Mouse (Mus musculus): ENCODE measurements at regions not wholly inside any gene's neighbourhood (a gene's known extent, or its start where the extent isn't known, plus 50 kb on each side); places are given as distances from the start of the nearest gene placed in this dataset.
"Not testable (repeated sequence)": the region's sequence is repeated elsewhere in the genome, so short reads cannot be mapped to it uniquely, and the experiment has no call there.

GRCm38 (mm10) chr15:60333573-60334306 is 317.3 kb upstream of the 4933412E24Rik start:
- intact Hi-C loops (cut with DNase I) = no loop called here
- no peak for DNase-seq

DNA sequence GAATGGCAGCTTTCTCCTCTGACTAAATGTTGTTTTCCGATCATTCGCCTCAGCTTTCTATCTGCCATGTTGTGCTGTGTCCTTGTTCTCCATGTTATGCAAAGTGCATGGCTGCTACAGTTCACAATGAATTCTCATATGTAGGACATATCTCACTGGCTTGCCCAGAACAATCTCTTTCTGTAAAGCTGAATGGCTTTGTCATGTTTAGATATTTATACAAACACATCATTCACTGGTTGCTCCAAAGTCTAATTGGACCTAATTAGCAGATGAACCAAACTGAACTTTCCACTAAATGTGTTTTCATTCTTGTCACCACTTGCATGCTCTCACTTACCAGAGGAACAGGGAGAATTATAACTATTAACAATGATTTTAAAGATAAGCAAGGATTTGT is 301.2 kb upstream of the 4933412E24Rik start:
- DNase-seq = no peak
- intact Hi-C loops (cut with DNase I) = no loop called here

- DNase-seq = no peak
- intact Hi-C loops (cut with DNase I) = no loop called here
These were observed 298.8 kb upstream of the 4933412E24Rik start for GRCm38 (mm10) chr15:60315210-60315609.

- intact Hi-C loops (cut with DNase I) = no loop called here
- DNase-seq = no peak
These were observed 293.5 kb upstream of the 4933412E24Rik start for GRCm38 (mm10) chr15:60309909-60310308.

DNA sequence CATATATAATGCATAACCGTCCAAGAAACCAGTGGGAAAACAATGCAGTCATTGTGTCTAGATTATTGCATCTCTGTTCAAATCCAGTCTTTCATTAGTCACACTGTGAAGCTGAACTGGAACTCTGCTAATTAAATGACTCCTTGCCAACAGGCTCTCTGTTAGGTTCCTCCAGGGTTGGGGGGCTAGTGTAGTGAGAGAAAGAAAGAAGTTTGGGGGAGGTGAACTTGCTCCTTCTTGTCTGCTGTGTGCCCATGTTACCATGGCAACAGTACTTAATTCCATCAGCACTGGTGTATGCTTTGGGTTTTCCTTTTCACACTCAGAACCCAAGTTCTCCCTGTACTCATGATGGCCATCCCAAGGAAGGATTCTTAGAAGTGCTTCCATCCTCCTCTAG is 292.6 kb upstream of the 4933412E24Rik start:
- intact Hi-C loops (cut with DNase I) = no loop called here
- no peak for DNase-seq

DNA sequence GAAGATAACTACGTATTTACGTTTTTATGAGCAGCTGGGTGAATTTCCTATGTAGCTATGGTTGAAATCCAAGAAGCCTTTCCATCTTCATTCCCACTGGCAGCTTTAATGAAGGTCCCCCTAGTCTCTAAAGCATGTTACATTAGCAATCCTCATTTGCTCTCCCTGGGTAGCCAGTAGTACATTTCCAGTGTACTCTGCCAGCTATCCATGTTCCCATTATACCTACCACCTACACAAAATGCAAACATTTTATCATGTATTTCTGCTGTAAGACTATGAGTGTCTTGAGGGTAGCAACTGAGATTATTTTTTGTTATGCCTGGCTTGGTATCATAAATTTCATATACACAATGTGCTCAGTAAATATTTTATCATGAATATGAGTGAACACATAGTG is 291.7 kb upstream of the 4933412E24Rik start:
- intact Hi-C loops (cut with DNase I) = no loop called here
- DNase-seq = no peak

- intact Hi-C loops (cut with DNase I) = no loop called here
- no peak for DNase-seq
These were observed 287.1 kb upstream of the 4933412E24Rik start for GRCm38 (mm10) chr15:60303501-60303900.

DNA sequence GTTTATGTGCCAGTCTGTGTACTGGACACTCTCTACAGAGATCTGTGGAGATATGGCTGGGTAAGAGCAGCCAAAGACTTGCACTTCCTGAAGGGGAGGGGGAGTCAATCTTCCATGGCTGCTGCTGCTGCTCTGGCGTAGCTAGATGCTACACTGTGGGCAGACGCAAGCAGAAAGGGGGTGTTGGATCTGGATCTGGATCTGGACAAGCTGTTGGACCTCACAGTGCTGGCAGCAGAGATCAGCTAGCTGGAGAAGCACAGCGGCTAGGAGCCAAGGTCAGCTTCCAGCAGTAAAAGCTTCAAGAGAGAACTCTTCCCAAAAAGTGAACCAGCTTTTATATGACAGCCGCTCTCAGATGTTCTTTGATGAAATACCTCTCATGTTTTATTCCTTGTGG is 285.5 kb upstream of the 4933412E24Rik start:
- intact Hi-C loops (cut with DNase I) = no loop called here
- DNase-seq = no peak

- no peak for DNase-seq
- intact Hi-C loops (cut with DNase I) = no loop called here
These were observed 268.9 kb upstream of the 4933412E24Rik start for GRCm38 (mm10) chr15:60285321-60285720.

DNA sequence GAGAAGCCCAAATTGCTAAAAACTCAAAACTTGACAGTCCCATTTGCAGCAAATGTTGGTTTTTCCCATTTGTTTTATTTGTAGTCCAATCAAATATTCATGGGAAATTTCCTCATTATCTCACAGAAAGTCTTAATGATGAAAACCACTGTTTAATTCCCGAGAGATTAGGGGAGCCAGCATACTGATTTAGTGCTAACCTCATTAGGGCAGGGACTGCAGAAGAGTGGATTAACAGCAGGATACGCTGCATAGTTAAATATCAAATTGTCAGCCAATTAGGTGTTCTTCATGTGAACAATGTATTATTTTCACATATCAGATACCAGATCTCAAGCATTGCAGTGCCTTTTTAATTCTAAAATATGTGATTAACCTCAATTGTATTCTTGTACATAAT is 264.0 kb upstream of the 4933412E24Rik start:
- DNase-seq = no peak
- intact Hi-C loops (cut with DNase I) = no loop called here

DNA sequence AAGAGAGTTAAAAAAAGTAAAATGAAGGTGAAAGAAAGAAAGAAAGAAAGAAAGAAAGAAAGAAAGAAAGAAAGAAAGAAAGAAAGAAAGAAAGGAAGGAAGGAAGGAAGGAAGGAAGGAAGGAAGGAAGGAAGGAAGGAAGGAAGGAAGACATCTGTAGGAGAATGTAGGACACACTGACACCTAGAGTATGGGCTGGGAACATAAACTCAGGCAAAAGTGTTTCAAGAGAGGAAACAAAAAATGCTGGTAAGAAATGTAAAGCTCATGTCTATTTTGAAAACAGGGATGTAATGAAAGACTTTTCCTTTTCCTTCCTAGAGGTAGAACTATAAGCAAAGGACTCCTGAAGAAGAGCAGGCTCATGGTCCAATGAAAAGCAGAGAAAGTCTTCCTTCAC is 237.2 kb upstream of the 4933412E24Rik start:
- intact Hi-C loops (cut with DNase I); DNase-seq: not testable (repeated sequence)

GRCm38 (mm10) chr15:60226335-60226938 is 210.0 kb upstream of the 4933412E24Rik start:
- intact Hi-C loops (cut with DNase I) = no loop called here

GRCm38 (mm10) chr15:60195070-60195469 is 178.7 kb upstream of the 4933412E24Rik start:
- no peak for DNase-seq
- intact Hi-C loops (cut with DNase I) = no loop called here

More at GRCm38 (mm10) chr15:60226335-60226938, 210.0 kb upstream of the 4933412E24Rik start:
- DNase-seq = no peak

- DNase-seq = no peak
- intact Hi-C loops (cut with DNase I) = no loop called here
These were observed 176.7 kb upstream of the 4933412E24Rik start for GRCm38 (mm10) chr15:60193157-60193556.

- DNase-seq = no peak
- intact Hi-C loops (cut with DNase I) = no loop called here
These were observed 170.7 kb upstream of the 4933412E24Rik start for GRCm38 (mm10) chr15:60187002-60187715.

- intact Hi-C loops (cut with DNase I) = no loop called here
- no peak for DNase-seq
These were observed 125.2 kb upstream of the 4933412E24Rik start for GRCm38 (mm10) chr15:60141554-60142070.

DNA sequence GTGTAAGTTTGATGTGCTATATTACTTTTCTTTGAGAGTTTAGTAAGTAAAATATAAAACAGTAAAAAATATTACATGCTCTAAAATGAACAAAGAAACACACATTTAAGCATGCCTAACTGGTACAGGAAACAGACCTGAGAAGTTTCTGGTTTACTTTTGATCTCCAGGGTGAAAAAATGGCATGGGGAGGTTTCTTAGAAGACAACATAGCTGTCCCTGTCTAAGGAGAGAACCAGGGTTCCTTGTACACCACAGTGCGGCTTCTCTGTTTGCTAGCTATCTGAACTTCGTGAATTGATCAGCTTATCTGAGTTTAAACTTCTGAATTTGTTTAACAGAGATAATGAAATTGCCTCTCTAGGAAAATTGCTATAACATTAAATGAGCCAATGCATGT is 120.3 kb upstream of the 4933412E24Rik start:
- DNase-seq = no peak
- intact Hi-C loops (cut with DNase I) = no loop called here

- no peak for DNase-seq
- intact Hi-C loops (cut with DNase I) = no loop called here
These were observed 118.1 kb upstream of the 4933412E24Rik start for GRCm38 (mm10) chr15:60134515-60134914.

DNA sequence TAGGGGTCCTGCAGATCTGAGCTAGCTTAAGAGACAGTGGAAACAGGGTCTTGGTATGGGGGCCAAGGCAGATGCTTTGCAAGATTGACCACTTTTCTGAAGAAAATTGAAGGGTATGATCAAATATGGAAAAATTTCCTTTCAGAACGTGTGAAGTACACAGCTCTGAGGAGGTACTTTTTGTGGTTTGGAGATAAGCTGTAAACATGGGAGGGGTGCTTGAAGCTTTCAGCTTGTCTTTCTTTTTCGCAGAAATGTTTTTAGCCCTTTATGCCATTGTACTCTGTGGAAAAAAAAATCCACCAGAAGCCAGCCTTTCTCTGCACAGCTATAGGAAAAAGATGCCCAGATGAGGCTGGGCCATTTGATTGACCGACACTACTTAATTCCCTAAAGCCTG is 116.3 kb upstream of the 4933412E24Rik start:
- no peak for DNase-seq
- intact Hi-C loops (cut with DNase I) = no loop called here

DNA sequence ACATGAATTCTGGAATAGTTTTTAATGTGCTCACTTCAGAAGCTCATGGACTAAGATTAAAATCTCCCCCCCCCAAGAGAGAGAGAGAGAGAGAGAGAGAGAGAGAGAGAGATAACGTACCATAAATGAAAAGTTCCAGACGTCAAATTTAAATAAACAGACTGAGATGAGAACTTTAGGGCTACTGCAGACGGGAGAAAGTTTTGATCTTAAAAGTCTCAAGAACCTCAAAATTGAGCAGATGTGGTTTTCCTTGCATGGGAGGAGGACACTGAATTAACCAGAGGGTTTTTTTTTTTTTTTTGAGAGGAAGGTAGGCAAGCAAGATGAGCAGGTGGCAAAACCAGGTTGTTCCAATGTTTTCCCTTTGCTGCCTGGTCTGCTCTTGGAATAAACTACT is 108.0 kb upstream of the 4933412E24Rik start:
- no peak for DNase-seq
- intact Hi-C loops (cut with DNase I) = no loop called here

DNA sequence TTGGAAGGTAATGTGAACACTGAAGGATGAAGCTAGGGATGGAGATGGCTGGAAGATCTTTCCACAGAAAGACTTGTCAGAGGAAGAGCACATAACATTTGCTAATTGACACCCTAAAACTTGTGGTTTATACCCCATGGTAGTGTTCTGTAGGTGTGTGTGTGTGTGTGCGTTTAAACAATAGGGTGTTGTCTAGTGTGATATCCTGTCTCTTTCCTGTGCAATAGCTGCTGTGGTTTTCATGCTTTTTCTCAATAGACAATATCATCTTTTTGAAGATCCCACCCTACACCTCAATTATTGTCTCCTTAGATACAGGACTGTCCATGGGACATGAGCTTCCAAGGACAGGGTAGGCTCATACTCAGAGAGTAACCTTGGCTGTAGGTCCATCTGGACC is 103.5 kb upstream of the 4933412E24Rik start:
- intact Hi-C loops (cut with DNase I) = no loop called here

More for the DNA sequence above, 103.5 kb upstream of the 4933412E24Rik start:
- no peak for DNase-seq
